ENCODE assay signal across 9 mouse cellular contexts in the genomic region with DNA sequence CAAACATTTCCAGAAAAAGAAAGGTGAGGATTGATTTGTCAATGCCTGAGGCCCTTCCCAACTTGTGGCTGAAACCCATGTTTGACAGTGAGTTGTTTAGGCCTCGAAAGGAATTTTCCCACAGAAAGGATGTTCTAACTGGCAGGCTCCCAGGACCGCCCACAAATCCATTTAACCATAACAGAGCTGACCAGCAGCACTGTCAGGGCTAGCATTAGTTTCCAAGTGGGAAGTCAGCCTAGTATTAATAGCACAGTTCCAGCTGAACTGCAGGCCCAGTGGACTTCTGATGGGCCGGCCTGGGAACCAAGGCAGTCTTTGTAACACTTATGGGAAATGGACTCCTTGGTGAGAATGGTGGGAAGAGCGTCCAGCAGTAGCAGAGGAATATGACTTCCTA.
DNase-seq lines count a peak whose midpoint lies in the region; ATAC-seq and TF ChIP-seq lines count a peak whose summit lies in the region.
"Had no signal": no experiment of that assay in that cellular context is flagged by ENCODE, and none has a peak within 500 bp of the region (broad histone marks: within the 10 kb centered on the region; RNA-seq: fewer than 3 reads in every experiment).

No protein-coding gene starts in this region.

- no peaks in the 10 kb centered on the region for H3K27me3 ChIP-seq in hindbrain, postnatal 0 days (ENCODE audit: insufficient read depth, low read length)
- H3K27me3 ChIP-seq in hindbrain, embryonic 12.5 days, result peaks cover 4% of the 10 kb centered on the region; the same call in 1 of the 2 replicates
- no peaks in the 10 kb centered on the region for H3K27me3 ChIP-seq in thymus, adult 2 months (ENCODE audit: control insufficient read depth, insufficient read depth, low read length)
- H3K27me3 ChIP-seq: heart, embryonic 13.5 days had no signal

- peak; percentile 25 for DNase-seq in hindbrain, postnatal 0 days (ENCODE audit: low spot score)
- peak; percentile 89 for DNase-seq in 3T3-L1 (ENCODE audit: low read depth, low spot score)
- DNase-seq in gastrocnemius, adult 8-10 months (ENCODE audit: low spot score in 2 of 2), result peak; percentile 3 to 29
- DNase-seq in kidney, postnatal 36 days, result peak; percentile 39 to 60
- DNase-seq in spleen, adult 12 weeks (ENCODE audit: low spot score), result no peak
- DNase-seq in thymus, adult 2 months, result no peak

- H3K9ac ChIP-seq in hindbrain, postnatal 0 days (replicated peaks; ENCODE audit: low read length), result no peak overlapping the region
- H3K9ac ChIP-seq in hindbrain, embryonic 12.5 days, result no peak overlapping the region
- H3K9ac ChIP-seq: heart, embryonic 13.5 days had no signal

- no peak for ATAC-seq in hindbrain, postnatal 0 days
- no peak for ATAC-seq in hindbrain, embryonic 12.5 days (ENCODE audit: low FRiP score)
- no peak for ATAC-seq in erythroid progenitor cell, adult 5-6 weeks (replicated peaks; ENCODE audit: low FRiP score, poor library complexity, severe bottlenecking)

- no peak overlapping the region for H3K4me3 ChIP-seq in hindbrain, postnatal 0 days (ENCODE audit: low read length)
- H3K4me3 ChIP-seq in hindbrain, embryonic 12.5 days, result no peak overlapping the region
- H3K4me3 ChIP-seq in thymus, adult 2 months (ENCODE audit: control insufficient read depth, insufficient read depth, low read length), result no peak overlapping the region
- H3K4me3 ChIP-seq: heart, embryonic 13.5 days had no signal

- no peaks in the 10 kb centered on the region for H3K9me3 ChIP-seq in hindbrain, postnatal 0 days (ENCODE audit: low read length)
- no peaks in the 10 kb centered on the region for H3K9me3 ChIP-seq in hindbrain, embryonic 12.5 days (replicated peaks)
- H3K9me3 ChIP-seq: heart, embryonic 13.5 days had no signal

- H3K4me2 ChIP-seq in hindbrain, postnatal 0 days (ENCODE audit: low read depth, low read length), result no peak overlapping the region
- no peak overlapping the region for H3K4me2 ChIP-seq in hindbrain, embryonic 12.5 days (replicated peaks)
- H3K4me2 ChIP-seq: heart, embryonic 13.5 days had no signal

- no peaks in the 10 kb centered on the region for H3K4me1 ChIP-seq in hindbrain, postnatal 0 days (ENCODE audit: insufficient read depth, low read length)
- no peaks in the 10 kb centered on the region for H3K4me1 ChIP-seq in hindbrain, embryonic 12.5 days
- H3K4me1 ChIP-seq in thymus, adult 2 months (replicated peaks; ENCODE audit: control insufficient read depth, insufficient read depth, low read length), result no peaks in the 10 kb centered on the region

- no peak for TF ChIP-seq POLR2A in thymus, adult 2 months (IDR thresholded peaks at IDR 0.05; ENCODE audit: control insufficient read depth, extremely low read depth, insufficient read depth, low read length, poor library complexity)

- TF ChIP-seq CTCF in hindbrain, postnatal 0 days (IDR thresholded peaks at IDR 0.05; ENCODE audit: low read depth), result no peak
- no peak for TF ChIP-seq CTCF in thymus, adult 2 months (IDR thresholded peaks at IDR 0.05; ENCODE audit: borderline replicate concordance, control insufficient read depth, extremely low read depth, insufficient read depth, low read length, poor library complexity)

- WGBS in hindbrain, postnatal 0 days, result 53% methylated on average over 4 of the region's 4 CpGs
- 73% methylated on average over 4 of the region's 4 CpGs for WGBS in hindbrain, embryonic 12.5 days
- WGBS in thymus, adult 2 months, result 86% methylated on average over 4 of the region's 4 CpGs

- H3K36me3 ChIP-seq in hindbrain, postnatal 0 days (ENCODE audit: insufficient read depth, low read length), result no peaks in the 10 kb centered on the region
- H3K36me3 ChIP-seq in hindbrain, embryonic 12.5 days, result no peaks in the 10 kb centered on the region
- H3K36me3 ChIP-seq in thymus, adult 2 months (ENCODE audit: control insufficient read depth, insufficient read depth, low read length), result no peaks in the 10 kb centered on the region
- H3K36me3 ChIP-seq: heart, embryonic 13.5 days had no signal

- no peak overlapping the region for H3K27ac ChIP-seq in hindbrain, postnatal 0 days
- H3K27ac ChIP-seq in hindbrain, embryonic 12.5 days, result no peak overlapping the region
- no peak overlapping the region for H3K27ac ChIP-seq in thymus, adult 2 months (ENCODE audit: control insufficient read depth, insufficient read depth, low read length)
- H3K27ac ChIP-seq: heart, embryonic 13.5 days had no signal

Comparison
In these comparisons a context has a peak if more than half of its experiments do, and no peak if none do; other contexts are left out.
1. DNase-seq: peak in hindbrain, postnatal 0 days (single experiment), 3T3-L1 (single experiment), gastrocnemius, adult 8-10 months (2 of 2) and kidney, postnatal 36 days (2 of 2); none in spleen, adult 12 weeks (single experiment) and thymus, adult 2 months (single experiment).